Mouse (Mus musculus) ES-Bruce4 (cell line): ENCODE results near the gene Pitpnm2.

Experiments used
- CTCF ChIP-seq: IDR thresholded peaks from one replicate; pipeline ENCODE4 v1.8.1; 2011; ENCODE audit warnings: low read depth, low read length
- POLR2A ChIP-seq: IDR thresholded peaks from one replicate; pipeline ENCODE4 v1.8.1; 2011; ENCODE audit warnings: low read length; ENCODE audit not compliant: insufficient read depth

DNA sequence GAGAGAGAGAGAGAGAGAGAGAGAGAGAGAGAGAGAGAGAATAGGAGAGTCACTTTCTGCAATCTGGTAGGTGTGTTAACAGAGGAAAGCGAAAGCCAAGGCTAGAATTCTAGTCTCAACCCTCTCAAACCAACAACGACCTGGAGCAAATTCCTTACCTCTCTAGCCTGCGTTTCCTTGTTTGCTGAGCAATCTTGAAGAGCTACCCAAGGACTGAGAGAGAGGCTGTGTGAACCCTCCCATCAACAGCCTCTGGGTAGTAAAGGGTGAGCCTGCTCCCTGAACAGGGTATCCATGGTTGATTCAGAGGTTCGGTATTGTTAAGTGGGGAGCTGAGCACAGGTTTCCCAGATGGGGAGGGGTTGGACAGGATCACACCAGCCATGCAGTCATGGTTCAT is 96.8 kb downstream of the Pitpnm2 start:
- TF ChIP-seq CTCF, result no peak
- no peak for TF ChIP-seq POLR2A
